Mouse (Mus musculus) ovary, adult 18-20 months (tissue): ENCODE measurements around the gene Scaf11.

Source experiments
- DNase-seq: peaks from one replicate; pipeline ENCODE4 v3.0.0; 2022; ENCODE audit warnings: low spot score, mixed read lengths

The Scaf11 gene

GRCm38 (mm10) chr15:96396641-96397344 is 63.9 kb downstream of the Scaf11 start:
- no peak for DNase-seq

- DNase-seq, result no peak
Measured at GRCm38 (mm10) chr15:96395071-96395470, 65.6 kb downstream of the Scaf11 start.

GRCm38 (mm10) chr15:96392878-96393277 is 67.8 kb downstream of the Scaf11 start:
- no peak for DNase-seq

GRCm38 (mm10) chr15:96388565-96388964 is 72.1 kb downstream of the Scaf11 start:
- no peak for DNase-seq

GRCm38 (mm10) chr15:96382223-96382622 is 78.4 kb downstream of the Scaf11 start:
- no peak for DNase-seq

GRCm38 (mm10) chr15:96377701-96378100 is 82.9 kb downstream of the Scaf11 start:
- DNase-seq, result no peak

- DNase-seq, result no peak
Measured at GRCm38 (mm10) chr15:96377263-96377662, 83.4 kb downstream of the Scaf11 start.

- DNase-seq, result no peak
Measured at GRCm38 (mm10) chr15:96376214-96376613, 84.4 kb downstream of the Scaf11 start.

GRCm38 (mm10) chr15:96373161-96373560 is 87.5 kb downstream of the Scaf11 start:
- no peak for DNase-seq

GRCm38 (mm10) chr15:96372628-96373027 is 88.0 kb downstream of the Scaf11 start:
- DNase-seq, result no peak

- DNase-seq, result no peak
Measured at GRCm38 (mm10) chr15:96371311-96371710, 89.3 kb downstream of the Scaf11 start.

GRCm38 (mm10) chr15:96366176-96366963 is 94.3 kb downstream of the Scaf11 start:
- DNase-seq, result no peak

- DNase-seq, result no peak
Measured at GRCm38 (mm10) chr15:96365351-96365750, 95.3 kb downstream of the Scaf11 start.
